Mouse (Mus musculus) heart, embryonic 13.5 days (tissue): ENCODE data around the gene Dennd4a. TPM values are rescaled to one million over a fixed set of nuclear protein-coding genes. Genes with fewer than 3 reads are reported as not detected.

ENCODE experiments used
- ATAC-seq: fragments of 200-750 bp; cut with Nextera tagmentation; 2 replicates; pipeline ENCODE4 v1.8.0; 2017; ENCODE audit warnings: moderate TSS enrichment; ENCODE audit not compliant: insufficient number of reproducible peaks, low FRiP score, low TSS enrichment; ENCODE audit errors: extremely low read depth
- H3K27ac ChIP-seq: fragments of 300-500 bp; sonication (generic); replicated peaks from 2 replicates; pipeline ENCODE4 v1.5.1; 2015; ENCODE audit warnings: moderate library complexity, mild to moderate bottlenecking, inconsistent platforms
- H3K27me3 ChIP-seq: fragments of 300-500 bp; sonication (generic); replicated peaks from 2 replicates; pipeline ENCODE4 v1.6.1; 2015; ENCODE audit warnings: mild to moderate bottlenecking, inconsistent platforms
- H3K36me3 ChIP-seq: fragments of 300-500 bp; sonication (generic); 2 replicates; pipeline ENCODE4 v1.6.1; 2015; ENCODE audit warnings: mild to moderate bottlenecking, inconsistent platforms
- H3K4me1 ChIP-seq: fragments of 300-500 bp; sonication (generic); 2 replicates; pipeline ENCODE4 v1.6.1; 2015; ENCODE audit warnings: inconsistent platforms
- H3K4me2 ChIP-seq: fragments of 300-500 bp; sonication (generic); 2 replicates; pipeline ENCODE4 v1.6.1; 2015; ENCODE audit warnings: inconsistent platforms, mild to moderate bottlenecking, moderate library complexity
- H3K4me3 ChIP-seq: fragments of 300-500 bp; sonication (generic); 2 replicates; pipeline ENCODE4 v1.5.1; 2015; ENCODE audit warnings: moderate library complexity, mild to moderate bottlenecking, inconsistent platforms
- H3K9ac ChIP-seq: fragments of 300-500 bp; sonication (generic); 2 replicates; pipeline ENCODE4 v1.6.1; 2015; ENCODE audit warnings: inconsistent platforms, mild to moderate bottlenecking, moderate library complexity
- H3K9me3 ChIP-seq: fragments of 300-500 bp; sonication (generic); 2 replicates; pipeline ENCODE4 v1.6.1; 2016; ENCODE audit warnings: inconsistent platforms
- WGBS: fragments of 180-500 bp; shearing (Covaris S2); methylation state at CpG from one replicate; pipeline ENCODE4 v1.1.7; 2015; ENCODE audit warnings: mixed read lengths; 5-methylcytosine and 5-hydroxymethylcytosine counted together
- polyA plus RNA-seq: library from polyadenylated mRNA; unstranded; fragments of >200 nt; fragmentation: Nextera tagmentation; extraction: Ambion mirVana; gene quantifications from 2 replicates; pipeline ENCODE4 v1.2.1, GENCODE M21; 2015

Dennd4a gene
- polyA plus RNA-seq, 1 experiment from 2014 or later, result 4.8 TPM

DNA sequence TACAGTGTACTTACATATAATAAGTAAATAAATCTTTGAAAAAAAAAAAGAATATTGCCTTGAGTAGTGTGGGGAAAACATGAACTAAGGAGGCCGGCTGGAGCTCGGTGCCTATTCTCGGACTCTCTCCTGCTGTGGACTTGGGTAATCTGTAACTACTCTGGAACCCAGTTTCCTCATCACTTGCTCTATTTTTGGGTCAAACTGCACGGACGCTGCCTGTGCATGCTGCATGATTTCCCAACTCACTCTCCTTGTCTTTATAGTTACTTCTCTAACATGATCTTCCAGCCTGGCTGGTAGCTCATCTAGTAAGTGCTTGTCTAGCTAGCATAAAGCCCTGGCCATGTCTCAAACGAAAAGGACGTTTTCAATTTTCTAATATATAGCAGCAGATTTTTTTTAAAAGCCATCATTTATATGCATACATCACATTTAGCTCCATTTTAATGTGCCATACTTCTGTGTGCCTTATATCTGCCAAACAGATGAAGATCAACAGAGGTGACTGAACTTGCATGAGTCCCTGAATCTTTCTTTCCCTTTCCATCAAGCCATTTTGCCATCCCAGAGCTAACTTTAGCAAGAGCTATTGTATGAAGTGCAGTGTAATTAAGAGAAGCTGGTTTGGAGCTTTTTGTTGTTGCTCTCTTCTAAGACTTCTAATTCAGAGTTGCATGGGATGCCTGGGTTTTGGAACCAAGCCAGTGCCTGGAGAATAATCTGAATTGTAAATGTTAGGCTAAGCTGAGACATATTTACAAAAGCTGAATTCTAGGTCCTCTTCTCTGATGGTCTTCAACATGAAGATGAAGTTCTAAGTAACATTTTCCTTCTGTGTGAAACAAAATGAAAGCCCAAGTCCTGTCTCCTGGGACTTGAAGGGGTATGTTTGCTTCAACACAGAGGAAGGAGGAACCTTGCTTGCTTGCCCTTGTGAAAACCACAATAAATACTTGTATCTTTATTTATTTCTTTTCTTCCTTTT, 20.2 kb upstream of the Dennd4a start:
- no peaks in the 10 kb centered on the region for H3K27me3 ChIP-seq
- no peaks in the 10 kb centered on the region for H3K36me3 ChIP-seq
- H3K4me2 ChIP-seq, result no peak overlapping the region
- no peak overlapping the region for H3K9ac ChIP-seq
- peak overlapping the region; percentile 17 for H3K27ac ChIP-seq
- H3K4me1 ChIP-seq, result peaks cover 19% of the 10 kb centered on the region
- H3K9me3 ChIP-seq, result no peaks in the 10 kb centered on the region
- no peak overlapping the region for H3K4me3 ChIP-seq
- 61% methylated on average over 7 of the region's 7 CpGs for WGBS
- no peak for ATAC-seq

DNA sequence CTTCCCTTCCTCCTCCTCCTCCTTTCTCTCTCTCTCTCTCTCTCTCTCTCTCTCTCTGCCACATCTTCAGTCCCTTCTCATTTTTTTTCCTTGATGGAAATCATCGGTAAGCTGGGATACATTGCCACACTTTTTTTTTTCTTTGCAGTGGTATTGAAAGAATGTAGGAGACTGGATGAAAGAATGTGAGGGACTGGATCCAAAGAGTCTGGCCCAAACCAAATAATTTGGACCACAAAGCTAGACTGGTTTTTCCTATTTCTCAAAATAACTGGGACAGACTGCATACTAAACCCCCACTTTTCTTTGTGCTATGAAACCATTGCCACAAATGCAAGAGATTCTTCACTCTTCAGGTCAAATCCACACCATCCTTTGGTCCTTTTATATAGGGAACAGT, 19.5 kb upstream of the Dennd4a start:
- peak overlapping the region; percentile 34; the same call in 1 of the 2 replicates for H3K27ac ChIP-seq
- 48% methylated on average over 1 of the region's 1 CpGs for WGBS

DNA sequence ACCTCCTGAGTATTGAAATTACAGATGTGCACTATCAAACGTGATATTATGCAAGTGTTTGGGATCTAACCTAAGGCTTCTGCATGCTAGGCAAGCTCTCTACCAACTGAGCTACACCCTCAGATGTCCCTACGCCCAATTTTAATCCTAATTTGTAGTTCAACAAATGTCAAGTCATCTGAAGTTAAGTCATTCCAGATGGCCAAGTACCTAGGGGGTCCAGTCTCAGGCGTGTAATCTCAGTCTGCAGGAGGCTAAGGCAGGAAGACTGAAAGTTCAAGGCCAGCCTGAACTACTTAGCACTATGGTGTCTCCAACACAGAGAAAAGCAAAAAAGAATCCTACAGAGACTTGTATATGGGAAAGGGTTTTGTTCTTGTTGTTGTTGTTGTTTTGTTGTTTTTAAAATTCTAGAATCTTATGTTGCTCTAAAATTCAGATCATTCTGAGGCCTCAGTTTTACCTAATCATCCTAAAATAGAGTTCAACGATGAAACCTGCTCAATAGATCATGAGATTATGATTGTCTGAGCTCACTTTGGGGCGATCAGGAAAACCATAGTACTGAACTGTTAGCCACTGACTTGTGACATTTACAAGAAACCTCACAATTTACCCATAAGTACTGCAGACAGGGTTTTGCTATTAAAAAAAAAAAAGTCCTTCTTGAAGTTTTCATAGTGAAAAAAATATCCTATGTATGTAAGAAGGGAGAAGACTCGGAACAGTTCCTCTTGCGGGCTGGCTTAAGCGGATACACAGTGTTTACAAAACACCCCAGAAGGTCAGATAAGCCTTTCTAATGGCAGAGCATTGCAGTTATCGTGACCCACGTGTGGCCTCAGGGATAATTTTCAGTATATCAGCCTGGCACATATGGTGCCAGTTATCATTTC, 18.5 kb upstream of the Dennd4a start:
- no peak overlapping the region for H3K4me3 ChIP-seq
- H3K9ac ChIP-seq, result no peak overlapping the region
- H3K4me1 ChIP-seq, result peaks cover 19% of the 10 kb centered on the region
- no peak overlapping the region for H3K4me2 ChIP-seq
- no peak for ATAC-seq
- no peaks in the 10 kb centered on the region for H3K27me3 ChIP-seq
- no peaks in the 10 kb centered on the region for H3K36me3 ChIP-seq
- H3K9me3 ChIP-seq, result no peaks in the 10 kb centered on the region
- H3K27ac ChIP-seq, result peak overlapping the region; percentile 34; the same call in 1 of the 2 replicates
- 48% methylated on average over 10 of the region's 10 CpGs for WGBS

More for the DNA sequence above, 19.5 kb upstream of the Dennd4a start:
- no peak for ATAC-seq
- Histone ChIP-seq H3K4me2 (no peak overlapping the region), H3K36me3 (no peaks in the 10 kb centered on the region), H3K9me3 (no peaks in the 10 kb centered on the region), H3K4me3 (no peak overlapping the region), H3K9ac (no peak overlapping the region), H3K4me1 (peaks cover 19% of the 10 kb centered on the region), H3K27me3 (no peaks in the 10 kb centered on the region)

DNA sequence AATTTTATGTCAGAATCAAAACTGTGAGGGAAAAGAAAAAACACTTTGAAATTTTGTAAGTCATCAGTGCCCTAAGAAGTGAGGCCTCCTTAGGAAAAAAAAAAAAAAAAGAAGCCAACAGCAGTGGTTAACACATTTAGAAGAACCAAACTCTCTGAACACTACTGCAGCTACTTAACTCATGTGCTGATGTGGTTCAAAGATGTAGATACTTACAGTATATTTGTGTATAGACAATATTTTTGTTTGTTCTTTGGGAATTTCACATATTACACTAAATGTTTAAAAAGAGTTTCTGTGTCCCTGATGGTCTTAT, 17.9 kb upstream of the Dennd4a start:
- Histone ChIP-seq H3K4me3 (no peak overlapping the region), H3K27me3 (no peaks in the 10 kb centered on the region), H3K36me3 (no peaks in the 10 kb centered on the region), H3K27ac (no peak overlapping the region; the same call in 1 of the 2 replicates), H3K4me1 (peaks cover 19% of the 10 kb centered on the region), H3K4me2 (no peak overlapping the region), H3K9ac (no peak overlapping the region), H3K9me3 (no peaks in the 10 kb centered on the region)
- no peak for ATAC-seq

DNA sequence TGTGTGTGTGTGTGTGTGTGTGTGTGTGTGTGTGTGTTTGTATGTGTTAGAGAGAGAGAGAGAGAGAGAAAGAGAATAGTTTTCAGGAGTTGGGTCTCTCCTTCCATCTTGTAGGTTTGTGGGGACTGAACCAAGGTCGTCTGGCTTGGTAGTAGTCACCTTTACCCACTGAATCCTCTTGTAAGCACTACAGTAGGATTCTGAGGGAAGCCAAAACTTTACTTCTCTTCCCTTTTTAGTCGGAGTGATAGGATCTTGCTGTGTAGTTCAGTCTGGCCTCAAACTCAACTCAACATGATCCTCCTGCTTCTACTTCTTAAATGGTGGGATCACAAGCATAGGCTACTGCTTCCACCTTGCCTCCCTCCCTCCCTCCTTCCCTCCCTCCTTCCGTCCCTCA, 17.3 kb upstream of the Dennd4a start:
- no peak for ATAC-seq
- H3K9me3 ChIP-seq, result no peaks in the 10 kb centered on the region
- H3K4me3 ChIP-seq, result no peak overlapping the region
- no peak overlapping the region for H3K4me2 ChIP-seq
- WGBS, result 58% methylated on average over 3 of the region's 3 CpGs
- no peaks in the 10 kb centered on the region for H3K27me3 ChIP-seq
- no peak overlapping the region for H3K9ac ChIP-seq
- no peak overlapping the region; the same call in 1 of the 2 replicates for H3K27ac ChIP-seq
- H3K4me1 ChIP-seq, result peaks cover 19% of the 10 kb centered on the region
- H3K36me3 ChIP-seq, result no peaks in the 10 kb centered on the region

DNA sequence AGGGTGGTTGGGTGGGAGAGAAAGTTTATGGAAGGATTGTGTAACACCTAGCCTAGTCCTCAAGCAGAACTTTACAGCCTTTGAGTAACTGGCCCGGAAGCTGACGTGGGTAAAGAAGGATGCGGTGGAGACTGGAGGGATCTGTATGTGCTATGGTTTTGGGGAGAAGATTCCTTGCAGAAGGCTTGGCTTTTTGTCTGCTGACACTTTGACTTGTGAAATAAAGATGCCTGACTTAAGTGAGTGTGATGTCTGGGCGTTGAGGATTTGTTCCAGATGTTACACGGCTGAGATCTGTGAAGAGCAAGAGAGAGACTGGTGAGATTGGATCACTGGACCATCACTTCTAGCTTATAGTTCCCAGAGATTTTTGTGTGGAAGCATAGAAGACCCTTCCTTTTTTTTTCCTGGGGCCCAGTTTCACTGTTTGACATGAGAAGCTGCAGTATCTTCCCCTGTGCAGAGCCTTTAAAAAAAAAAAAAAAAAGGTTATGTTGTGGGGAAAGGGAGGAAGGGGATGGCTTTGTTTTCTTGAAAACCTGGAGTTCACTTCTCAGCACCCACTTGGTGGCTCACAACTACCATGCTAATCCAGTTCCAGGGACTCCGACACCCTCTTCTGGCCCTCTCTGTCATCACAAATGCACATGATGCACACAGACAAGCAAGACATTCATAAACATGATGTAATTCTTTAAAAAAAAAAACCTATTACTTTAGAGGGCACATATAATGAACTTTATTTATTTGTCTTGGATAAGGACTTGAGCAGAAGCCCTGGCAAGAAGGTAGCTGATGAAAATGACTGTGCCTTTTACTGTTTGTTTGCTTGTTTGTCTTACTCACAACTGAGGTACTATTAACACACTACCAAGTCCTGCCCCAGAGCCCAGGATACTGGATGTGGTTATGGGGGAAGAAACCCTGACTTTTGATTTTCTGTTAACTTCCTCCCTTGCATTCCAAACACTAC, 16.4 kb upstream of the Dennd4a start:
- no peaks in the 10 kb centered on the region for H3K36me3 ChIP-seq
- 67% methylated on average over 6 of the region's 6 CpGs for WGBS
- H3K9ac ChIP-seq, result no peak overlapping the region
- H3K4me1 ChIP-seq, result peaks cover 17% of the 10 kb centered on the region
- H3K9me3 ChIP-seq, result no peaks in the 10 kb centered on the region
- H3K27ac ChIP-seq, result no peak overlapping the region
- H3K4me3 ChIP-seq, result no peak overlapping the region
- no peaks in the 10 kb centered on the region for H3K27me3 ChIP-seq
- ATAC-seq, result no peak
- no peak overlapping the region for H3K4me2 ChIP-seq

DNA sequence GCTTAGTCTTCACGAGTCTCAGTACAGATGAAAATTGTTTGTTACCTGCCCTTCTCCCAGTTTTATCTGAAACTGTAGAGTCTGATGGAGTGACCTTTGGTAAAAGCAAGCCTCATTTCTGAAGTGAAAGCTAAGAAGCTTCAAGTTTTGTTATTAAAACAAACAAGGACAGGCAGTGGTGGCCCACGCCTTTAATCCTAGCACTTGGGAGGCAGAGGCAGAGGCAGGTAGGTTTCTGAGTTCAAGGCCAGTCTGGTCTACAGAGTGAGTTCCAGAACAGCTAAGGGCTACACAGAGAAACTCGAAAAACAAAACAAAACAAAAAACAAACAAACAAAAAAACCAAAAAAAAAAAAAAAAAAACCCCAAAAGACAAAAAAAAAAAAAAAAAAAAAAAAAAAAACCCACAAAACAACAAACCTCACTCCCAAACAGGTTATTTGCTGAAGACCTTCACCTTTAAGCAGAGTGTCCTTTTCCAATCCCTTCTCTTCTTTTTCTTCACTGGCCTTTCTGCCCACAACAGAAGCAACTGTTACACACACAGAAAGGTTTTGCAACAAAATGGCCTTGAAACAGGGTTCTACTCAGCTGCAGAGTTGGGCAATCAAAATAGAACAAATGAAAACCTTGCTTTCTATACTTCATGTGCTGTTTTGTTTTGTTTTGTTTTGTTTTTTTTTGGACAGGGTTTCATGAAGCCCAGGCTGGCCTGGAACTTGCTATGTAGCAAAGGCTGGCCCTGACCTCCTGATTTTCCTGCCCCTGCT, 15.1 kb upstream of the Dennd4a start:
- no peak overlapping the region for H3K27ac ChIP-seq
- H3K4me1 ChIP-seq, result peaks cover 13% of the 10 kb centered on the region
- H3K36me3 ChIP-seq, result no peaks in the 10 kb centered on the region
- no peaks in the 10 kb centered on the region for H3K27me3 ChIP-seq
- H3K9ac ChIP-seq, result no peak overlapping the region
- ATAC-seq, result no peak
- WGBS, result 66% methylated on average over 3 of the region's 3 CpGs
- H3K4me3 ChIP-seq, result no peak overlapping the region
- no peak overlapping the region for H3K4me2 ChIP-seq
- H3K9me3 ChIP-seq, result no peaks in the 10 kb centered on the region

DNA sequence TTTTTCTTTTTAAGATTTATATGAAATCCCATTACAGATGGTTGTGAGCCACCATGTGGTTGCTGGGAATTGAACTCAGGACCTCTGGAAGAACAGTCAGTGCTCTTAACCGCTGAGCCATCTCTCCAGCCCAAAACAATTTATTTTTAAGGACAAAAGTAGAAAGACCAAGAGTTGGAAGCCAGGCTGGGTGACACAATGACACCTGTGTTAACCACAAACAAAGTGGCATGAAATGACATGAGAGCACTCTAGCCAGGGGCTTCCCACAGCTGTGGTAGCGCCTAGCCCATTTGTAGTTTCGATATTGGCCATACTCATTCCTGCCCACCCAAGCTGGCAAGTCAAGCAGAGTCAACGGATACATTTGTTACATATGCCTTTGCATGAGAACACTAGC, 13.7 kb upstream of the Dennd4a start:
- H3K27me3 ChIP-seq, result no peaks in the 10 kb centered on the region
- no peaks in the 10 kb centered on the region for H3K36me3 ChIP-seq
- peaks cover 11% of the 10 kb centered on the region; the same call in 1 of the 2 replicates for H3K4me1 ChIP-seq
- no peak overlapping the region for H3K9ac ChIP-seq
- no peaks in the 10 kb centered on the region for H3K9me3 ChIP-seq
- WGBS, result 87% methylated on average over 4 of the region's 4 CpGs
- H3K4me2 ChIP-seq, result no peak overlapping the region
- ATAC-seq, result no peak
- H3K4me3 ChIP-seq, result no peak overlapping the region
- H3K27ac ChIP-seq, result no peak overlapping the region

DNA sequence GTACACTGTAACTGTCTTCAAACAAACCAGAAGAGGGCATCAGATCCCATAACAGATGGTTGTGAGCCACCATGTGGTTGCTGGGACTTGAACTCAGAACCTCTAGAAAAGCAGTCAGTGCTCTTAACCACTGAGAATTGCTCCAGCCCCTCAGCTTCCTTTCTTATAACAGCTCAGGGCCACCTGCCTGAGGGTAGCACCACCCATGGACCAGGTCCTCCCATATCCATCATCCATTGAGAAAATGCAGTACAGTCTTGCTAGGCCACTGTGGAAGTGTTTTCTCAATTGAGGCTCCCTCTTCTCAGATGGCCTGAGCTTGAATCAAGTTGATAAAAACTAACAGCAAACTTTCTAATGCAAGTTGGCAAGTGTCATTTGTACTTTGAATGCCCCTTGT, 13.0 kb upstream of the Dennd4a start:
- ATAC-seq, result no peak
- H3K27ac ChIP-seq, result no peak overlapping the region
- no peak overlapping the region for H3K4me3 ChIP-seq
- H3K9me3 ChIP-seq, result no peaks in the 10 kb centered on the region
- H3K27me3 ChIP-seq, result no peaks in the 10 kb centered on the region
- H3K9ac ChIP-seq, result no peak overlapping the region
- H3K36me3 ChIP-seq, result no peaks in the 10 kb centered on the region
- H3K4me1 ChIP-seq, result peaks cover 11% of the 10 kb centered on the region; the same call in 1 of the 2 replicates
- H3K4me2 ChIP-seq, result no peak overlapping the region

DNA sequence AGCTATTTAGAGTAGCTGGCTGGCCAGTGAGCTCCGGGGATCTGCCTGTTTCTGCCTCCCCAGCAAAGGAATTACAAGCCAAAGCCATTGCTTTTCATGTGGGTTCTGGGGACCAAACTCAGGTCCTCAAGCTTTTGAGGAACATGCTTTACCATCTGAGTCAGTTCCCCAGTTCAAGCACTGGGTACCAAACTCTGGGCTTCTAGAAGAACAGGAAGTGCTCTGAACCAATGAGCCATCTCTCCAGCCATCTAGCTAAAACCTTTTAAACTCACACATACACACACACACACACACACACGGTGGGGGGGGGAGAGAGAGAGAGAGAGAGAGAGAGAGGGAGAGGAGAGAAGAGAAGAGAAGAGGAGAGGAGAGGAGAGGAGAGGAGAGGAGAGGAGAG, 12.3 kb upstream of the Dennd4a start:
- Histone ChIP-seq H3K36me3 (no peaks in the 10 kb centered on the region), H3K4me2 (no peak overlapping the region), H3K4me1 (peaks cover 11% of the 10 kb centered on the region; the same call in 1 of the 2 replicates), H3K27ac (no peak overlapping the region), H3K9ac (no peak overlapping the region), H3K27me3 (no peaks in the 10 kb centered on the region), H3K4me3 (no peak overlapping the region), H3K9me3 (no peaks in the 10 kb centered on the region)
- no peak for ATAC-seq
- 83% methylated on average over 1 of the region's 2 CpGs for WGBS
